Mouse (Mus musculus) hindbrain, embryonic 12.5 days (tissue): ENCODE results near the gene Fam198b. TPM values are rescaled to one million over a fixed set of nuclear protein-coding genes. Genes with fewer than 3 reads are reported as not detected.

ENCODE experiments used
- polyA plus RNA-seq: library from polyadenylated mRNA; unstranded; fragments of >200 nt; fragmentation: Nextera tagmentation; extraction: Ambion mirVana; gene quantifications from 2 replicates; pipeline ENCODE4 v1.2.1, GENCODE M21; 2016

Gene Fam198b
- polyA plus RNA-seq, 1 experiment from 2014 or later: 5.1 TPM

Other genes with a start within 250 kb of the Fam198b start
- not detected in 2 replicates for gene Rxfp1, start 146.7 kb upstream of the Fam198b start, polyA plus RNA-seq
- gene Tmem144, start 31.8 kb upstream of the Fam198b start, polyA plus RNA-seq: 2.0 and 3.3 TPM in 2 replicates